Mouse (Mus musculus) heart, adult 2 months (tissue): ENCODE data around the gene Zfp988.
"Not testable (repeated sequence)": the region's sequence is repeated elsewhere in the genome, so short reads cannot be mapped to it uniquely, and the experiment has no call there.

Experiments used
- CTCF ChIP-seq: fragments of 200-600 bp; IDR thresholded peaks from 2 replicates; pipeline ENCODE4 v1.8.1; 2022; ENCODE audit warnings: antibody characterized with exemption, mild to moderate bottlenecking, moderate library complexity
- EP300 ChIP-seq: fragments of 200-500 bp; IDR thresholded peaks from 2 replicates; pipeline ENCODE4 v1.6.1; 2011; ENCODE audit warnings: low read depth, low read length, control low read depth; ENCODE audit not compliant: insufficient read depth
- POLR2A ChIP-seq: fragments of 200-500 bp; IDR thresholded peaks from 2 replicates; pipeline ENCODE4 v1.6.1; 2011; ENCODE audit warnings: mild to moderate bottlenecking, low read depth, low read length, control low read depth; ENCODE audit not compliant: insufficient read depth

- TF ChIP-seq POLR2A, CTCF, EP300: not testable (repeated sequence)
Observed at GRCm38 (mm10) chr4:147383199-147383598, 77.7 kb downstream of the Zfp988 start.
